Comparison of ENCODE assay signal across 8 mouse cellular contexts in genomic region chr9:48480411-48481213, GRCm38 (mm10). TPM values are rescaled to one million over a fixed set of nuclear protein-coding genes. Genes with fewer than 3 reads are reported as not detected.
DNase-seq lines count a peak whose midpoint lies in the region; ATAC-seq lines count a peak whose summit lies in the region.

Rexo2 (minus strand) TSS chr9:48480623.

- H3K27ac ChIP-seq in intestine, embryonic 14.5 days (ENCODE audit: low read depth): no peak within 1 kb of the TSS

- WGBS in intestine, embryonic 14.5 days: 1% methylated on average over 48 of the region's 49 CpGs

- ATAC-seq in intestine, embryonic 14.5 days (replicated peaks; ENCODE audit: low FRiP score, low TSS enrichment, low read depth): peak; percentile 97

- H3K9me3 ChIP-seq in intestine, embryonic 14.5 days (ENCODE audit: control insufficient read depth, low read length): no peaks in the 10 kb centered on the region

- DNase-seq in adrenal gland, adult 18-20 months (ENCODE audit: low spot score in 2 of 2): peak; percentile 90 to 93
- DNase-seq in embryo, embryonic 11 days: peak; percentile 96
- peak; percentile 95 for DNase-seq in gastrocnemius, postnatal 25 days
- peak; percentile 92 for DNase-seq in intestine, embryonic 14.5 days (ENCODE audit: low spot score)
- DNase-seq in left cerebral cortex, postnatal 14 days (ENCODE audit: low spot score in 2 of 2): peak; percentile 96
- DNase-seq in mesoderm, embryonic 11.5 days (ENCODE audit: low read depth, low spot score): peak; percentile 93
- DNase-seq in right cerebral cortex, postnatal 36 days (ENCODE audit: low spot score in 2 of 2): peak; percentile 93 to 94
- peak; percentile 93 for DNase-seq in yolk sac, embryonic 10.5 days (ENCODE audit: low spot score)

- H3K4me1 ChIP-seq in intestine, embryonic 14.5 days (replicated peaks; ENCODE audit: control insufficient read depth, insufficient read depth, low read length): peaks cover 5% of the 10 kb centered on the region; the same call in 1 of the 2 replicates

- intact Hi-C loops in left cerebral cortex, postnatal 14 days (cut with DNase I): loop anchor here (2.0 kb wide), 1 partner anchor 14 kb away; the partner anchor contains the start of genes Gm5617 and Rbm7

- no peaks in the 10 kb centered on the region for H3K27me3 ChIP-seq in intestine, embryonic 14.5 days (replicated peaks; ENCODE audit: control insufficient read depth, insufficient read depth, low read length)

- peak within 1 kb of the TSS; percentile 83 for H3K4me3 ChIP-seq in intestine, embryonic 14.5 days (ENCODE audit: low read depth, low read length)

- H3K36me3 ChIP-seq in intestine, embryonic 14.5 days (ENCODE audit: control insufficient read depth, insufficient read depth, low read length): peaks cover 20% of the 10 kb centered on the region; the same call in 1 of the 2 replicates

- peak within 1 kb of the TSS; percentile 69 for H3K9ac ChIP-seq in intestine, embryonic 14.5 days (ENCODE audit: low read length)

- peak within 1 kb of the TSS; percentile 83 for H3K4me2 ChIP-seq in intestine, embryonic 14.5 days (ENCODE audit: low read length)

RNA-seq across cellular contexts. Expression of gene Rexo2, which starts in this region (rescaled TPM):
- 100 to 1,000 TPM; 131 to 157 TPM for total RNA-seq in adrenal gland, adult 18-20 months (2021)
- total RNA-seq in gastrocnemius, postnatal 25 days (2021): 10 to 100 TPM; 58.6 to 64.9 TPM
- polyA plus RNA-seq in intestine, embryonic 14.5 days (2014; fragmentation: Nextera tagmentation; extraction: Ambion mirVana): 85.7 and 90.9 TPM in 2 replicates
- 100 to 1,000 TPM; 102 to 108 TPM for total RNA-seq in left cerebral cortex, postnatal 14 days (2021)
